Mouse (Mus musculus): ENCODE measurements around the gene Zfp426. TPM values are rescaled to one million over a fixed set of nuclear protein-coding genes. Genes with fewer than 3 reads are reported as not detected.

The Zfp426 gene
- polyA plus RNA-seq (2017; shearing (Covaris generic)), result 9.5 TPM

DNA sequence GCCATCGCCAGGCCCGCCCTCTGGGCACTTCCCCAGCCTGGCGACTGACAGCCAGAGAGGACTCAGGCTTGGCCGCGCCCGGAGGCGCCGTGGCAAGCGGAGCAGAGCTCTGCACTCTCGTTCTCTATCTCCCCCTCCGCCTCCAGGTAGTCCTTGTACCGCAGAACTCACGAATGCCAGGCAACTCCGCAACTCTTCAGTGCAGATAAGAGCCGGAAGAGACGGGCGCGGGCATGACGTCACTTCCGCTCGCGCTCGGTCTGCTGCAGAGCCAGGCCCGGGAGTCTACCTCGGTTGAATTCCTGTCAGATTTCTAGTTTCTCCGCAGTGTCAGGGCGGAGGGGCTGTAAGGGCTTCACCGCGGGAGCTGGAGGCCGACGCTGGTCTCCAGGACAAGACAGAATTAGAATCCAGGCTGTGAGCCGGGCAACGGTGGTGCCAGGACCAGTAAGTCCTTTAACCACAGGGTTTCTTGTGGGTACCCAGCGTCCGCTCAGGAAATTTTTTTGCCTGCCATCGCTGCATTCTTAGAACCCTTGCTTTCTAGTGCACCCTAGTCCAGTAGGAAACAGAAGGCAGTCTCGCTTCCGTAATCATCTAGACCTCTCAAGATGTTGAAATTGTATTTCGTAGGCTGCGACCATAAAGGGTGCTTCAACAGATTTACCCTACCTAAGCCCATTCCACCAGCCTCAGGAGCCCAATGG lies at the start of gene Zfp426:
Zfp426 (minus strand) TSS at position 220 of the 707 bp plus-strand sequence.

DNA sequence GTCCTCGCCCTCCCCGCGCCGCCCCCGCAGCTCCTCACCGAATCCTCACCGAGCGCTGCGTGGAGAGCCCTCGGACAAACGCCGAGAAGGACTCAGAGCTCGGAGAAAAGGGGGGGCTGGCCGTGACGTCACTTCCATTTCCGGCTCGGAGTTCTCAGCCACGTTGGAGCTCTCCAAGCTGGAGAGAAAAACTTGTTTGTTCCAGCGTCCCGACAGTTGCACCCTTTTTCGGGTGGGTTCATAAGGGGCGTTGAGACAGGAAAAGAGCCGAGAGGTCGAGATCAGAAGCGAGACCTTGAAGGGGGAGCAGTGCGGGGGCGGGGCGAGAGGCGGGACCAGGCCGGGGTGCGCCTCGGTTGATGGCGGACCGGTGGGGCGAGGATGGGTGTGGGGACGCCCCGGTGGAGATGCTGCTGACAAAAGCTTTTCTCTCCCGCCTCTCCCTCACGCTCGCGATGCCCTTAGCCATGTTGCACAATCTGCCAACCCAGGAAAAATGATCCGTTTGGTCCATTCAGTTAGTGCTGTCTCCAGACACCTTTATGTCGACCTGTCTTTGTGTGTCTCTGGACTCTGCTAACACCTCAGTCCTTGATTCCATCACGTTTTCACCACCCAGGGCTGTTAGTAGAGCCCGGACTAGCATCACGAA lies 28.9 kb upstream of the Zfp426 start, which contains the start of gene Zfp266:
Zfp266 (minus strand) TSS at position 112 of the 652 bp plus-strand sequence.

DNA sequence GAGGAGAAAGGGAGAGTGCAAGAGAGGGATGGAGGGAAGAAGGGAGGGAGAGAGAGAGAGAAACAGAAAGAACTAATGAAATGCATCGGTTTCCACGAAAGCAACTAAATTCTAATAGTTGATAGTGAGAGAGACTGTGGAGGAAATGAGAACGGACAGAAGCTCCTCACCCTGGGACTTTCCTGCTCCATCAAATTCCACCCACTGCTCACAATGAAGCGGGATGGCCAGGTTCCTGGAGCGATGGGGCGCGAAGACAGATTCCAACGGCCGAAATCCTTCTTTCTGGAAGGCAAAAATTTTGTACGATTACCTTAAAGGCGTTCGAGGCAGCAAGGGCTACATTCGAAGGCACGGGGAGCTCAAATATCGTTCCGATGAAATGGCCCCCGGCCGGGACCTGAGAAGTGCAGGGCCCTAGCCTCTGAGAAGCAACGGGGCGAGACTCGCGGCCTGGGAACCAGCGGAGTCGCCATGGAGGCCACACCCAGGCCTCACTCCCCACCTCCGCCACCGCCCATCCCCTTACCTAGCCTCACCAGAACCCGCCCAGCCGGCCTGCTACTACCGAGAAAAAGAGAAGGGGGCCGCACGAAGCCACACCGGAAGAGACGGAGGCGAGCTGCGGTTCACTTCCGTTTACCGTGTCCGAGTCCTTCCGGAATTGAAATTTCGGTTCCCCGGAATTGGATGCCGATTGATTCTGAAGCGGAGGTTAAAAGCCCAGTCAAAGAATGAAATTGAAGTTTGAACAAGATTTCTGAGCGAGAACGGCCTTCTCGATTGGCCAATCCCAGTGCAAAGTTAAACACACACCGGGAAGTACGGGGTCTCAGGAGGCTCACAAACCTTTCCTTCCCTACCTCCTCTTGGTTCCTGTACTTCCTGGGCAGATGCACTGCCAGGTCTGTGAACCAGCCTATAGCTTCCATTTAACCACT lies 32.9 kb downstream of the Zfp426 start, which contains the start of gene Zfp26:
Zfp26 (minus strand) TSS at position 786 of the 941 bp plus-strand sequence.

Other genes with a start within 250 kb of the Zfp426 start
- 0.69 TPM for gene Olfr39, start 210.4 kb downstream of the Zfp426 start, polyA plus RNA-seq (2017; shearing (Covaris generic))
- not detected for gene Olfr873, start 194.2 kb downstream of the Zfp426 start, polyA plus RNA-seq (2017; shearing (Covaris generic))
- gene Olfr18, start 156.7 kb downstream of the Zfp426 start, polyA plus RNA-seq (2017; shearing (Covaris generic)), result 0.32 TPM
- 19.9 TPM for gene Zfp560, start 107.6 kb downstream of the Zfp426 start, polyA plus RNA-seq (2017; shearing (Covaris generic))
- gene Zfp26, start 32.6 kb downstream of the Zfp426 start, polyA plus RNA-seq (2017; shearing (Covaris generic)), result 21.9 TPM
- 26.7 TPM for gene Zfp266, start 28.7 kb upstream of the Zfp426 start, polyA plus RNA-seq (2017; shearing (Covaris generic))
- gene Zfp846, start 88.5 kb upstream of the Zfp426 start, polyA plus RNA-seq (2017; shearing (Covaris generic)), result 8.0 TPM
- gene Ubl5, start 150.1 kb upstream of the Zfp426 start, polyA plus RNA-seq (2017; shearing (Covaris generic)), result 437 TPM
- 91.4 TPM for gene Fbxl12, start 152.0 kb upstream of the Zfp426 start, polyA plus RNA-seq (2017; shearing (Covaris generic))
- 17.8 TPM for gene Pin1, start 159.3 kb upstream of the Zfp426 start, polyA plus RNA-seq (2017; shearing (Covaris generic))

All from effector memory CD4-positive, alpha-beta T cell, adult 7 months (primary cell).